Mouse (Mus musculus) heart, adult 2 months (tissue): ENCODE results near the gene Fgfr2. TPM values are rescaled to one million over a fixed set of nuclear protein-coding genes. Genes with fewer than 3 reads are reported as not detected.

Experiments used
- DNase-seq, 2 experiments: peaks; one replicate each; pipeline ENCODE4 v3.0.0; 2021
- H3K27ac ChIP-seq: fragments of 200-600 bp; 2 replicates; pipeline ENCODE4 v1.8.1; 2022
- H3K27me3 ChIP-seq: fragments of 200-500 bp; 2 replicates; pipeline ENCODE4 v1.6.1; 2012; ENCODE audit warnings: mild to moderate bottlenecking, low read length, inconsistent platforms, mixed read lengths; ENCODE audit not compliant: control insufficient read depth, insufficient read depth
- H3K36me3 ChIP-seq: fragments of 200-500 bp; 2 replicates; pipeline ENCODE4 v1.6.1; 2012; ENCODE audit warnings: low read length, inconsistent platforms; ENCODE audit not compliant: control insufficient read depth, insufficient read depth
- H3K4me1 ChIP-seq: fragments of 200-500 bp; 2 replicates; pipeline ENCODE4 v1.6.1; 2011; ENCODE audit warnings: low read length; ENCODE audit not compliant: control insufficient read depth, insufficient read depth
- H3K4me3 ChIP-seq: fragments of 200-600 bp; 2 replicates; pipeline ENCODE4 v1.8.1; 2022
- H3K79me2 ChIP-seq: fragments of 200-500 bp; replicated peaks from 2 replicates; pipeline ENCODE4 v1.6.1; 2012; ENCODE audit warnings: mild to moderate bottlenecking, inconsistent platforms, low read length, moderate library complexity, mixed read lengths; ENCODE audit not compliant: control insufficient read depth, insufficient read depth
- H3K9ac ChIP-seq: fragments of 200-500 bp; 2 replicates; pipeline ENCODE4 v1.6.1; 2012; ENCODE audit warnings: low read depth, mild to moderate bottlenecking, control low read depth, inconsistent platforms, low read length, mixed read lengths
- CTCF ChIP-seq: fragments of 200-600 bp; IDR thresholded peaks from 2 replicates; pipeline ENCODE4 v1.8.1; 2022; ENCODE audit warnings: antibody characterized with exemption, mild to moderate bottlenecking, moderate library complexity
- EP300 ChIP-seq: fragments of 200-500 bp; IDR thresholded peaks from 2 replicates; pipeline ENCODE4 v1.6.1; 2011; ENCODE audit warnings: low read depth, low read length, control low read depth; ENCODE audit not compliant: insufficient read depth
- POLR2A ChIP-seq: fragments of 200-500 bp; IDR thresholded peaks from 2 replicates; pipeline ENCODE4 v1.6.1; 2011; ENCODE audit warnings: mild to moderate bottlenecking, low read depth, low read length, control low read depth; ENCODE audit not compliant: insufficient read depth
- WGBS: fragments of 180-500 bp; shearing (Covaris S2); methylation state at CpG from one replicate; pipeline ENCODE4 v1.1.7; 2018; 5-methylcytosine and 5-hydroxymethylcytosine counted together
- intact Hi-C: fragments of 180-260 bp; cut with DNase I; formaldehyde crosslinking; loops from one replicate; pipeline ENCODE4 v1.15.1; 2025
- polyA plus RNA-seq: library from polyadenylated mRNA; depleted of rRNA; stranded (reverse); fragments of >200 nt; gene quantifications from 2 replicates; pipeline ENCODE4 v1.2.3, GENCODE M21; 2012
- total RNA-seq, 2 experiments: library from RNA; stranded (reverse); gene quantifications; 2 replicates each; pipeline ENCODE4 v1.2.3; 2021

Fgfr2 gene
- total and polyA plus RNA-seq, 3 experiments = 1.1 to 2.0 (median 1.3) TPM

GRCm38 (mm10) chr7:130546421-130546790 is 2576.7 kb downstream of the Fgfr2 start:
- WGBS = under 1% methylated on average over 7 of the region's 7 CpGs
- DNase-seq = no peak
- Histone ChIP-seq H3K27ac (peak overlapping the region; percentile 89), H3K4me1 (peaks cover 1% of the 10 kb centered on the region; the same call in 1 of the 2 replicates), H3K79me2 (no peaks in the 10 kb centered on the region; the same call in 1 of the 2 replicates), H3K27me3 (no peaks in the 10 kb centered on the region), H3K36me3 (peaks cover 11% of the 10 kb centered on the region), H3K9ac (peak overlapping the region; percentile 92), H3K4me3 (peak overlapping the region; percentile 89)
- intact Hi-C loops = loop anchor here (1.0 to 10.0 kb wide), 4 partner anchors 13 to 318 kb away; partner anchors contain the start of gene Plekha1
- no peak for TF ChIP-seq POLR2A
- TF ChIP-seq CTCF = no peak
- TF ChIP-seq EP300 = no peak

GRCm38 (mm10) chr7:130545893-130546292 is 2577.3 kb downstream of the Fgfr2 start:
- no peak for DNase-seq
- H3K4me3 ChIP-seq = peak overlapping the region; percentile 89
- peaks cover 1% of the 10 kb centered on the region; the same call in 1 of the 2 replicates for H3K4me1 ChIP-seq
- WGBS = 32% methylated on average over 3 of the region's 3 CpGs
- H3K36me3 ChIP-seq = peaks cover 12% of the 10 kb centered on the region
- peak overlapping the region; percentile 92; the same call in 1 of the 2 replicates for H3K9ac ChIP-seq
- intact Hi-C loops = loop anchor here (1.0 to 10.0 kb wide), 4 partner anchors 13 to 319 kb away; partner anchors contain the start of gene Plekha1
- H3K79me2 ChIP-seq = no peaks in the 10 kb centered on the region; the same call in 1 of the 2 replicates
- TF ChIP-seq POLR2A (no peak), CTCF (no peak), EP300 (no peak)
- no peaks in the 10 kb centered on the region for H3K27me3 ChIP-seq
- peak overlapping the region; percentile 89 for H3K27ac ChIP-seq

DNA sequence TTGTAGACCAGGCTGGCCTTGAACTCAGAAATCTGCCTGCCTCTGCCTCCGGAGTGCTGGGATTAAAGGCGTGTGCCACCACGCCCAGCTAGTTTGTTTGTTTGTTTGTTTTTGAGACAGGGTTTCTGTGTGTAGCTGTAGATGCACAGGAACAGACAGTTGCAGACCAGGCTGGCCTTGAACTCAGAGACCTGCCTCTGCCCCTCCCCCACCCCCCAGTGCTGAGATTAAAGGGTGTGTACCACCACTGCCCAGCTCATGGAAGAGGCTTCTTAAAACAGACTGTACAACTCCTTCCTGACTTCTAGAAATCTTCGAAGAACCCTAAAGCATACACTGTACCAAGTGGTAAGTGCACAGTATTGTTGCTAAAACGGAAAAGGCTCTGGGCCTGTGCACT is 2577.7 kb downstream of the Fgfr2 start:
- intact Hi-C loops = loop anchor here (5.0 to 10.0 kb wide), 3 partner anchors 102 to 319 kb away; partner anchors contain the start of gene Plekha1
- WGBS = 86% methylated on average over 5 of the region's 5 CpGs
- Histone ChIP-seq H3K27me3 (no peaks in the 10 kb centered on the region), H3K27ac (peak overlapping the region; percentile 89), H3K4me1 (peaks cover 1% of the 10 kb centered on the region; the same call in 1 of the 2 replicates), H3K36me3 (peaks cover 12% of the 10 kb centered on the region), H3K9ac (no peak overlapping the region), H3K4me3 (no peak overlapping the region; the same call in 1 of the 2 replicates), H3K79me2 (no peaks in the 10 kb centered on the region; the same call in 1 of the 2 replicates)
- TF ChIP-seq EP300 (no peak), CTCF (no peak), POLR2A (no peak)
- no peak for DNase-seq

DNA sequence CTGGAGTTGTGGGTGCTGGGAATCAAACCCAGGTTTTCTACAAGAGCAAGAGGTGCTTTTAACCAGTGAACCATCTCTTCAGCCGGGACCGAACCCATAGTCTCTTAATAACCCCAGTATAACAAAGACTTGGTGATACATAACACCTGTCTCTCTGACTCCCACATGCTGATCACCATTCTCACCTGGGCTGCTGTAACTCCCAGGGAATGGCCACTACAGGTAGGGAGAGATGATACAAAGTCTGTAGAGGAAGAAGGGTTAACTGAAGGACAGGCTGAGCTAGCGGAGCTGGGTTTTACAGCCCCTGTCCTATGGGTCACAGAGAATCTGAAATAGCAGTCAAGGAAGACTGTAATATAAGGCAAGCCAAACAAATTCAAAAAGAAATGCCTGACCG is 2580.0 kb downstream of the Fgfr2 start:
- DNase-seq = no peak
- Histone ChIP-seq H3K4me3 (no peak overlapping the region), H3K4me1 (peaks cover 1% of the 10 kb centered on the region; the same call in 1 of the 2 replicates), H3K27me3 (no peaks in the 10 kb centered on the region), H3K79me2 (no peaks in the 10 kb centered on the region; the same call in 1 of the 2 replicates), H3K9ac (no peak overlapping the region), H3K27ac (no peak overlapping the region), H3K36me3 (peaks cover 13% of the 10 kb centered on the region)
- 97% methylated on average over 4 of the region's 4 CpGs for WGBS
- TF ChIP-seq EP300 = no peak
- TF ChIP-seq CTCF = no peak
- no peak for TF ChIP-seq POLR2A
- intact Hi-C loops = loop anchor here (10.0 kb wide), 1 partner anchor 322 kb away; the partner anchor contains the start of gene Plekha1

DNA sequence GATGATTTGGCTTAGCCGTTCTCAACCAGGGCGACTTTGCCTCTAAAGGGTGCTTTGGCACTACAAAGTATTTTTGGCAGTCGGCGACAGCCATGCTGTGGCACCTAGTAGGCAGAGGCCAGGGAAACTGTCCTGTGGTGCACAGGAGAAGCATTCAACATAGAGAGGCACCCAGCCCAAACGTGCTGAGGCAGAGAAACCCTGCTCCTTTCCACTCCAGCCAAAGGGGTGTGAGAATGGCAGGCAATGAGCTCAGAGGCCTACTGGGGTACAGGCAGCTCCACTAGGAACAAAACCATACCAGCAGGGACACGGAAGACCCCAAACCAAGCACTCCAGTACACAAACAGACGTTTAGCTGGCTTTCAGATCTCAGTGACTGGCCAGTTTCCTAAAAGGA is 2583.0 kb downstream of the Fgfr2 start:
- Histone ChIP-seq H3K4me1 (no peaks in the 10 kb centered on the region; the same call in 1 of the 2 replicates), H3K9ac (no peak overlapping the region), H3K4me3 (no peak overlapping the region), H3K27ac (no peak overlapping the region), H3K27me3 (no peaks in the 10 kb centered on the region), H3K36me3 (peaks cover 8% of the 10 kb centered on the region), H3K79me2 (no peaks in the 10 kb centered on the region; the same call in 1 of the 2 replicates)
- no peak for DNase-seq
- WGBS = 69% methylated on average over 7 of the region's 7 CpGs
- TF ChIP-seq POLR2A = no peak
- no peak for TF ChIP-seq EP300
- no peak for TF ChIP-seq CTCF
- intact Hi-C loops = loop anchor here (10.0 kb wide), 1 partner anchor 325 kb away; the partner anchor contains the start of gene Plekha1

- Histone ChIP-seq H3K27ac (no peak overlapping the region), H3K36me3 (peaks cover 5% of the 10 kb centered on the region), H3K4me3 (no peak overlapping the region), H3K9ac (no peak overlapping the region), H3K4me1 (peaks cover 3% of the 10 kb centered on the region), H3K27me3 (no peaks in the 10 kb centered on the region), H3K79me2 (no peaks in the 10 kb centered on the region; the same call in 1 of the 2 replicates)
- 69% methylated on average over 4 of the region's 4 CpGs for WGBS
- intact Hi-C loops = no loop called here
- DNase-seq = no peak
- no peak for TF ChIP-seq CTCF
- no peak for TF ChIP-seq POLR2A
- TF ChIP-seq EP300 = no peak
Observed at GRCm38 (mm10) chr7:130537068-130537467, 2586.1 kb downstream of the Fgfr2 start.
